Mouse (Mus musculus): ENCODE measurements around the gene C1qtnf6. TPM values are rescaled to one million over a fixed set of nuclear protein-coding genes. Genes with fewer than 3 reads are reported as not detected.

Gene C1qtnf6
- polyA plus RNA-seq, 1 experiment from 2014 or later = 42.0 TPM

GRCm38 (mm10) chr15:78548711-78549110 is 17.5 kb upstream of the C1qtnf6 start:
- H3K9me3 ChIP-seq (ENCODE audit: control insufficient read depth, low read depth, low read length) = no peaks in the 10 kb centered on the region
- H3K4me1 ChIP-seq (ENCODE audit: control insufficient read depth, insufficient read depth, low read length) = peaks cover 7% of the 10 kb centered on the region; the same call in 1 of the 2 replicates
- ATAC-seq (ENCODE audit: insufficient number of reproducible peaks, insufficient read depth, low FRiP score, low read depth) = no peak
- H3K9ac ChIP-seq (replicated peaks; ENCODE audit: low read depth, low read length) = no peak overlapping the region
- H3K27me3 ChIP-seq (ENCODE audit: control insufficient read depth, insufficient read depth, low read length) = no peaks in the 10 kb centered on the region
- no peak overlapping the region for H3K27ac ChIP-seq (ENCODE audit: low read length)
- H3K4me2 ChIP-seq (replicated peaks; ENCODE audit: low read depth, low read length) = no peak overlapping the region
- H3K36me3 ChIP-seq (ENCODE audit: control insufficient read depth, insufficient read depth, low read length) = no peaks in the 10 kb centered on the region
- WGBS = 40% methylated on average over 8 of the region's 8 CpGs
- no peak overlapping the region for H3K4me3 ChIP-seq (ENCODE audit: low read depth, low read length)

GRCm38 (mm10) chr15:78548336-78548665 is 17.1 kb upstream of the C1qtnf6 start:
- H3K9me3 ChIP-seq (ENCODE audit: control insufficient read depth, low read depth, low read length) = no peaks in the 10 kb centered on the region
- 36% methylated on average over 3 of the region's 3 CpGs for WGBS
- H3K36me3 ChIP-seq (ENCODE audit: control insufficient read depth, insufficient read depth, low read length) = no peaks in the 10 kb centered on the region
- H3K27ac ChIP-seq (ENCODE audit: low read length) = no peak overlapping the region
- no peak overlapping the region for H3K4me2 ChIP-seq (replicated peaks; ENCODE audit: low read depth, low read length)
- ATAC-seq (ENCODE audit: insufficient number of reproducible peaks, insufficient read depth, low FRiP score, low read depth) = no peak
- H3K4me3 ChIP-seq (ENCODE audit: low read depth, low read length) = no peak overlapping the region
- peaks cover 7% of the 10 kb centered on the region; the same call in 1 of the 2 replicates for H3K4me1 ChIP-seq (ENCODE audit: control insufficient read depth, insufficient read depth, low read length)
- H3K9ac ChIP-seq (replicated peaks; ENCODE audit: low read depth, low read length) = no peak overlapping the region
- H3K27me3 ChIP-seq (ENCODE audit: control insufficient read depth, insufficient read depth, low read length) = no peaks in the 10 kb centered on the region

GRCm38 (mm10) chr15:78547415-78548335 is 16.5 kb upstream of the C1qtnf6 start:
- H3K4me2 ChIP-seq (replicated peaks; ENCODE audit: low read depth, low read length) = no peak overlapping the region
- 37% methylated on average over 5 of the region's 5 CpGs for WGBS
- H3K4me3 ChIP-seq (ENCODE audit: low read depth, low read length) = no peak overlapping the region
- no peaks in the 10 kb centered on the region for H3K27me3 ChIP-seq (ENCODE audit: control insufficient read depth, insufficient read depth, low read length)
- no peak overlapping the region for H3K9ac ChIP-seq (replicated peaks; ENCODE audit: low read depth, low read length)
- H3K9me3 ChIP-seq (ENCODE audit: control insufficient read depth, low read depth, low read length) = no peaks in the 10 kb centered on the region
- H3K27ac ChIP-seq (ENCODE audit: low read length) = no peak overlapping the region
- ATAC-seq (ENCODE audit: insufficient number of reproducible peaks, insufficient read depth, low FRiP score, low read depth) = no peak
- no peaks in the 10 kb centered on the region for H3K36me3 ChIP-seq (ENCODE audit: control insufficient read depth, insufficient read depth, low read length)
- peaks cover 7% of the 10 kb centered on the region; the same call in 1 of the 2 replicates for H3K4me1 ChIP-seq (ENCODE audit: control insufficient read depth, insufficient read depth, low read length)

- WGBS = 85% methylated on average over 4 of the region's 4 CpGs
- Histone ChIP-seq H3K36me3 (ENCODE audit: control insufficient read depth, insufficient read depth, low read length) (no peaks in the 10 kb centered on the region), H3K4me3 (ENCODE audit: low read depth, low read length) (no peak overlapping the region), H3K4me2 (replicated peaks; ENCODE audit: low read depth, low read length) (no peak overlapping the region), H3K9me3 (ENCODE audit: control insufficient read depth, low read depth, low read length) (no peaks in the 10 kb centered on the region), H3K9ac (replicated peaks; ENCODE audit: low read depth, low read length) (no peak overlapping the region), H3K27ac (ENCODE audit: low read length) (no peak overlapping the region), H3K4me1 (ENCODE audit: control insufficient read depth, insufficient read depth, low read length) (peaks cover 13% of the 10 kb centered on the region; the same call in 1 of the 2 replicates), H3K27me3 (ENCODE audit: control insufficient read depth, insufficient read depth, low read length) (no peaks in the 10 kb centered on the region)
- ATAC-seq (ENCODE audit: insufficient number of reproducible peaks, insufficient read depth, low FRiP score, low read depth) = no peak
Measured at GRCm38 (mm10) chr15:78546060-78546459, 14.8 kb upstream of the C1qtnf6 start.

GRCm38 (mm10) chr15:78544561-78545001 is 13.4 kb upstream of the C1qtnf6 start, which contains the start of gene Sstr3:
Gene Sstr3 (minus strand): TSS chr15:78544685.
- 6% methylated on average over 14 of the region's 14 CpGs for WGBS
- no peak within 1 kb of the TSS for H3K27ac ChIP-seq (ENCODE audit: low read length)
- H3K9me3 ChIP-seq (ENCODE audit: control insufficient read depth, low read depth, low read length) = no peaks in the 10 kb centered on the region
- H3K27me3 ChIP-seq (ENCODE audit: control insufficient read depth, insufficient read depth, low read length) = no peaks in the 10 kb centered on the region
- H3K4me3 ChIP-seq (ENCODE audit: low read depth, low read length) = no peak within 1 kb of the TSS
- H3K4me2 ChIP-seq (replicated peaks; ENCODE audit: low read depth, low read length) = no peak within 1 kb of the TSS
- H3K9ac ChIP-seq (replicated peaks; ENCODE audit: low read depth, low read length) = no peak within 1 kb of the TSS
- ATAC-seq (ENCODE audit: insufficient number of reproducible peaks, insufficient read depth, low FRiP score, low read depth) = no peak
- no peaks in the 10 kb centered on the region for H3K36me3 ChIP-seq (ENCODE audit: control insufficient read depth, insufficient read depth, low read length)
- peaks cover 13% of the 10 kb centered on the region; the same call in 1 of the 2 replicates for H3K4me1 ChIP-seq (ENCODE audit: control insufficient read depth, insufficient read depth, low read length)

GRCm38 (mm10) chr15:78544041-78544440 is 12.8 kb upstream of the C1qtnf6 start:
- Histone ChIP-seq H3K9ac (replicated peaks; ENCODE audit: low read depth, low read length) (no peak overlapping the region), H3K9me3 (ENCODE audit: control insufficient read depth, low read depth, low read length) (no peaks in the 10 kb centered on the region), H3K4me3 (ENCODE audit: low read depth, low read length) (no peak overlapping the region), H3K4me1 (ENCODE audit: control insufficient read depth, insufficient read depth, low read length) (peaks cover 13% of the 10 kb centered on the region; the same call in 1 of the 2 replicates), H3K27me3 (ENCODE audit: control insufficient read depth, insufficient read depth, low read length) (no peaks in the 10 kb centered on the region), H3K4me2 (replicated peaks; ENCODE audit: low read depth, low read length) (no peak overlapping the region), H3K36me3 (ENCODE audit: control insufficient read depth, insufficient read depth, low read length) (no peaks in the 10 kb centered on the region), H3K27ac (ENCODE audit: low read length) (no peak overlapping the region)
- ATAC-seq (ENCODE audit: insufficient number of reproducible peaks, insufficient read depth, low FRiP score, low read depth) = no peak
- 78% methylated on average over 15 of the region's 15 CpGs for WGBS

GRCm38 (mm10) chr15:78542767-78543303 is 11.6 kb upstream of the C1qtnf6 start:
- Histone ChIP-seq H3K4me2 (replicated peaks; ENCODE audit: low read depth, low read length) (no peak overlapping the region), H3K9me3 (ENCODE audit: control insufficient read depth, low read depth, low read length) (no peaks in the 10 kb centered on the region), H3K4me3 (ENCODE audit: low read depth, low read length) (no peak overlapping the region), H3K36me3 (ENCODE audit: control insufficient read depth, insufficient read depth, low read length) (no peaks in the 10 kb centered on the region), H3K27me3 (ENCODE audit: control insufficient read depth, insufficient read depth, low read length) (no peaks in the 10 kb centered on the region), H3K27ac (ENCODE audit: low read length) (no peak overlapping the region), H3K9ac (replicated peaks; ENCODE audit: low read depth, low read length) (no peak overlapping the region), H3K4me1 (ENCODE audit: control insufficient read depth, insufficient read depth, low read length) (peaks cover 6% of the 10 kb centered on the region; the same call in 1 of the 2 replicates)
- WGBS = 55% methylated on average over 7 of the region's 7 CpGs
- ATAC-seq (ENCODE audit: insufficient number of reproducible peaks, insufficient read depth, low FRiP score, low read depth) = no peak

- Histone ChIP-seq H3K9me3 (ENCODE audit: control insufficient read depth, low read depth, low read length) (no peaks in the 10 kb centered on the region), H3K4me2 (replicated peaks; ENCODE audit: low read depth, low read length) (no peak overlapping the region), H3K9ac (replicated peaks; ENCODE audit: low read depth, low read length) (no peak overlapping the region), H3K27ac (ENCODE audit: low read length) (no peak overlapping the region), H3K4me1 (ENCODE audit: control insufficient read depth, insufficient read depth, low read length) (0 out of 2 replicates have a peak, but pooled peaks cover 6% of the 10 kb centered on the region), H3K27me3 (ENCODE audit: control insufficient read depth, insufficient read depth, low read length) (no peaks in the 10 kb centered on the region), H3K4me3 (ENCODE audit: low read depth, low read length) (no peak overlapping the region), H3K36me3 (ENCODE audit: control insufficient read depth, insufficient read depth, low read length) (no peaks in the 10 kb centered on the region)
- ATAC-seq (ENCODE audit: insufficient number of reproducible peaks, insufficient read depth, low FRiP score, low read depth) = no peak
- 75% methylated on average over 3 of the region's 3 CpGs for WGBS
Measured at GRCm38 (mm10) chr15:78542098-78542766, 11.0 kb upstream of the C1qtnf6 start.

Data from stomach, embryonic 14.5 days (tissue).